Mouse (Mus musculus): ENCODE data around the gene Aox2. TPM values are rescaled to one million over a fixed set of nuclear protein-coding genes. Genes with fewer than 3 reads are reported as not detected.

Gene Aox2
- polyA plus RNA-seq, 1 experiment from 2014 or later: 0.05 TPM

GRCm38 (mm10) chr1:58315532-58315931, 37.4 kb downstream of the Aox2 start:
- DNase-seq (ENCODE audit: low spot score): no peak
- Histone ChIP-seq H3K27ac (no peak overlapping the region), H3K27me3 (ENCODE audit: insufficient read depth, poor library complexity, severe bottlenecking) (no peaks in the 10 kb centered on the region), H3K9me3 (no peaks in the 10 kb centered on the region), H3K4me3 (no peak overlapping the region), H3K4me1 (replicated peaks) (no peaks in the 10 kb centered on the region), H3K36me3 (no peaks in the 10 kb centered on the region)
- 76% methylated on average over 6 of the region's 6 CpGs for WGBS

GRCm38 (mm10) chr1:58333222-58333621, 55.1 kb downstream of the Aox2 start:
- WGBS: 45% methylated on average over 4 of the region's 4 CpGs
- H3K27ac ChIP-seq: peak overlapping the region; percentile 77
- DNase-seq (ENCODE audit: low spot score): no peak

GRCm38 (mm10) chr1:58339901-58340300, 61.8 kb downstream of the Aox2 start:
- Histone ChIP-seq H3K36me3 (no peaks in the 10 kb centered on the region), H3K4me1 (replicated peaks) (peaks cover 9% of the 10 kb centered on the region), H3K4me3 (no peak overlapping the region), H3K9me3 (peaks cover 3% of the 10 kb centered on the region), H3K27me3 (ENCODE audit: insufficient read depth, poor library complexity, severe bottlenecking) (0 out of 2 replicates have a peak, but pooled peaks cover 4% of the 10 kb centered on the region), H3K27ac (no peak overlapping the region)
- WGBS: 83% methylated on average over 1 of the region's 1 CpGs
- DNase-seq (ENCODE audit: low spot score): no peak

More at GRCm38 (mm10) chr1:58333222-58333621, 55.1 kb downstream of the Aox2 start:
- H3K4me1 ChIP-seq (replicated peaks): peaks cover 13% of the 10 kb centered on the region
- H3K9me3 ChIP-seq: peaks cover 3% of the 10 kb centered on the region
- no peaks in the 10 kb centered on the region for H3K27me3 ChIP-seq (ENCODE audit: insufficient read depth, poor library complexity, severe bottlenecking)
- peak overlapping the region; percentile 39 for H3K4me3 ChIP-seq
- no peaks in the 10 kb centered on the region for H3K36me3 ChIP-seq

- Histone ChIP-seq H3K4me3 (no peak overlapping the region), H3K27me3 (ENCODE audit: insufficient read depth, poor library complexity, severe bottlenecking) (0 out of 2 replicates have a peak, but pooled peaks cover 4% of the 10 kb centered on the region), H3K27ac (no peak overlapping the region), H3K9me3 (peaks cover under 1% of the 10 kb centered on the region), H3K36me3 (no peaks in the 10 kb centered on the region), H3K4me1 (replicated peaks) (peaks cover 12% of the 10 kb centered on the region)
- no peak for DNase-seq (ENCODE audit: low spot score)
- WGBS: 38% methylated on average over 7 of the region's 7 CpGs
These were observed 63.5 kb downstream of the Aox2 start for GRCm38 (mm10) chr1:58341576-58341975.

DNA sequence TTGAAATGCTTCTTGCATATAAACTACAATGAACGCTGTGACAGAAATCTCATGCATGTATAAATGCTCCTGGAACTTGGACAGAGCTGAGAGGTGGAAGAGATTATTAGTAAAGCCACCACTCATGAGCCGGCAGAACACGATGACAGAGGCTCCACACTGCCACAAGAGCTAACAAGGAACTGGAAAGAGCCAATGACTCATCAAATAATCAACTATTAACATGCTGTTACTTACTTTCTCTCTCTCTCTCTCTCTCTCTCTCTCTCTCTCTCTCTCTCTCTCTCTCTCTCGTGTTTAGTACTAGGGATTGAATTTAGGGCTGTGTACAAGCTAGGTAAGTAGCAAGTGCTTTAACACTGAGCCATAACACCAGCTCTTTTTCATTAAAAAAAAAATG, 65.7 kb downstream of the Aox2 start:
- Histone ChIP-seq H3K36me3 (no peaks in the 10 kb centered on the region), H3K9me3 (no peaks in the 10 kb centered on the region), H3K27ac (no peak overlapping the region), H3K4me3 (no peak overlapping the region), H3K4me1 (replicated peaks) (peaks cover 12% of the 10 kb centered on the region), H3K27me3 (ENCODE audit: insufficient read depth, poor library complexity, severe bottlenecking) (0 out of 2 replicates have a peak, but pooled peaks cover 4% of the 10 kb centered on the region)
- DNase-seq (ENCODE audit: low spot score): no peak
- 85% methylated on average over 4 of the region's 4 CpGs for WGBS

GRCm38 (mm10) chr1:58344570-58344969, 66.4 kb downstream of the Aox2 start:
- H3K4me3 ChIP-seq: no peak overlapping the region
- H3K36me3 ChIP-seq: no peaks in the 10 kb centered on the region
- DNase-seq (ENCODE audit: low spot score): no peak
- H3K9me3 ChIP-seq: no peaks in the 10 kb centered on the region
- 78% methylated on average over 5 of the region's 5 CpGs for WGBS
- no peak overlapping the region for H3K27ac ChIP-seq
- H3K4me1 ChIP-seq (replicated peaks): peaks cover 12% of the 10 kb centered on the region
- H3K27me3 ChIP-seq (ENCODE audit: insufficient read depth, poor library complexity, severe bottlenecking): 0 out of 2 replicates have a peak, but pooled peaks cover 4% of the 10 kb centered on the region

DNA sequence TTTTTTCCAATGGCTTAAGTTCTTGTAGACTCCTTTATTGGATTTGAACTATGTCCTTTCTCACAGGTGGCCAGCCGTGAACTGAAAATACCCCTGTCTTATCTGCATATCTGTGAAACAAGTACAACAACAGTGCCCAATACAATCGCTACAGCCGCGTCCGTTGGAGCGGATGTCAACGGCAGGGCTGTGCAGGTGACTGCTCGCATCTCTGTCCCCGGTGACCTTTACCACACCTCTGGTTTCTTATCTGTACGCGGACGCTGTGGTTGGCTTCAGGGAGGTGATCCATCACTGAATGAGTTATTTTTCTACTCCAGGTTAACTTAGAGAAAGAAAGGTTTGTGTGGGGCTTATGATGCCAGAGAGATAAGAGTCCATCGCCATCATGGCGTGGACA, 68.0 kb downstream of the Aox2 start:
- Histone ChIP-seq H3K27ac (no peak overlapping the region), H3K9me3 (no peaks in the 10 kb centered on the region), H3K27me3 (ENCODE audit: insufficient read depth, poor library complexity, severe bottlenecking) (0 out of 2 replicates have a peak, but pooled peaks cover 4% of the 10 kb centered on the region), H3K4me1 (replicated peaks) (peaks cover 12% of the 10 kb centered on the region), H3K4me3 (no peak overlapping the region), H3K36me3 (no peaks in the 10 kb centered on the region)
- no peak for DNase-seq (ENCODE audit: low spot score)
- WGBS: 94% methylated on average over 14 of the region's 14 CpGs

- Histone ChIP-seq H3K9me3 (no peaks in the 10 kb centered on the region), H3K4me3 (no peak overlapping the region), H3K27ac (no peak overlapping the region), H3K27me3 (ENCODE audit: insufficient read depth, poor library complexity, severe bottlenecking) (no peaks in the 10 kb centered on the region), H3K36me3 (no peaks in the 10 kb centered on the region), H3K4me1 (replicated peaks) (peaks cover 7% of the 10 kb centered on the region; the same call in 1 of the 2 replicates)
- DNase-seq (ENCODE audit: low spot score): no peak
- WGBS: 81% methylated on average over 6 of the region's 6 CpGs
These were observed 70.6 kb downstream of the Aox2 start for GRCm38 (mm10) chr1:58348712-58349111.

DNA sequence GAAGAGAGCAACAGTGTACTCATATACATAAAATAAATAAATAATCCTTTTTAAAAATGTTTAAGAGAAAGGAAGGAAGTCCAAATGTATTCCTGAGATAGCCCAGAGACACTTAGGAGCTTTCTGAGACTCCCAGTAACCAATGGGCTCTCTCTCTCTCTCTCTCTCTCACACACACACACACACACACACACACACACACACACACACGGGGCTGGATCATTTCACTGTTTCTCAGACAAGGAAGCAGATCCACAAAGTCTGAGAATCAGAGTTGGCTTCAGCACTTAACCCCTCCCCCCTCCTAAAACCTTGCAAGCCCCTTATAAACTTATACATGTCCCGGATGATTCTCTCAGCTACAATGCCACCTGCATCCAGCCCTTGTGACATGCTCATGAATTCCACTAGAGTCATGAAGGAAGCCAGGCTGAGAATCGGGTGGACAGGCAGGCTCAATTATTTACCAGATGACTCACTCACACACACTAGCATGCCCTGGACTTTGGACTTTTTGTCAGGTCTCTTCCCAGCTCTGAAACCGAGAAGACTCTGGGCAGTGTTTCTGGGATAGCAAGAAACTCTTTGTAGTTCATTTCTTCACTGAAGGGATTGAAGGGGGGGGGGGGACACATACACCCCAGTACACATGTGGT, 75.2 kb downstream of the Aox2 start:
- Histone ChIP-seq H3K9me3 (no peaks in the 10 kb centered on the region), H3K4me1 (replicated peaks) (no peaks in the 10 kb centered on the region), H3K27ac (no peak overlapping the region), H3K4me3 (no peak overlapping the region), H3K36me3 (no peaks in the 10 kb centered on the region), H3K27me3 (ENCODE audit: insufficient read depth, poor library complexity, severe bottlenecking) (no peaks in the 10 kb centered on the region)
- 64% methylated on average over 4 of the region's 4 CpGs for WGBS
- no peak for DNase-seq (ENCODE audit: low spot score)

DNA sequence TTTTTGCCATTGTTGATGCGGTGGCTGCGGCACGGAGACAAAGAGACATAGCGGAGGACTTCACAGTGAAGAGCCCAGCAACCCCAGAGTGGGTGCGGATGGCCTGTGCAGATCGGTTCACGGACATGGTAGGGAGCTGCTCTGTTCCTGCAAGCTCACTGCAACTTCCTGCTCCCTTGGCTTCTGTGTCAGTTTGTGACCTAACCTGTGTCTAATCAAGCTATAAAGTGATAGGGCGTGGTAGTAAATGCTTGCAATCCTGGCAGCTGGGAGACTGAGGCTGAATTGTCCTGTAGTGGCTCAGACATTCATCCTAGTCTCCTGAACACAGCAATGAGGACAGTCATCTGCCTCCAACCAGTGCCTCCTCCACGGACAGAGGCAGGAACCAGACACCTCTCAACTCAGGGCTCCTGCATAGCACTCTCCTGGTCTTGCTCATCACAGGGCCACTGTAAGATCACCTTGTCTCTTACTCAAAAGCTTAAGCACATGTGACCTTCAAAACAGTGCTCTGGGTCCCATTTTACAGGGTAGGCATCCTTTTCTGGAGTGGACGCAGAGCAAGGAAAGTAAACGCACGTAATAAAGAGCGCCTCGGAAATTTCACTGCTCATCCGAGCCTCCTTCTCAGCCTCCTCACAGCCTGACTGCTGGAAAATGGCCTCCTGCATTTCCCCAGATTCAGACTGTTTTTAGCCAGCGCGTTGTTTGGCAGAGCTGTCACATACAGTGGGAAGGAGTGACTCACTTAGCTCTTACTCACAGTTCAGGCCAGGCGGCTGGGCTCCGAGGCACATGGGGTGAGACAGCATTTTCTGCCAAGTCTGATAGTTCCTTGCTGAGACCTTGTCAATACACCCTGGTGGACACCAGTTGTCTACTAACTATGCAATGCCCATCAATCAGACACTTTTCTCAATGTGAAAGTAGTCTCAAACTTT, 81.1 kb downstream of the Aox2 start:
- DNase-seq (ENCODE audit: low spot score): no peak
- no peaks in the 10 kb centered on the region for H3K4me1 ChIP-seq (replicated peaks)
- no peak overlapping the region for H3K4me3 ChIP-seq
- 87% methylated on average over 19 of the region's 19 CpGs for WGBS
- no peak overlapping the region for H3K27ac ChIP-seq
- no peaks in the 10 kb centered on the region for H3K27me3 ChIP-seq (ENCODE audit: insufficient read depth, poor library complexity, severe bottlenecking)
- H3K36me3 ChIP-seq: no peaks in the 10 kb centered on the region
- H3K9me3 ChIP-seq: peaks cover 2% of the 10 kb centered on the region; the same call in 1 of the 2 replicates

DNA sequence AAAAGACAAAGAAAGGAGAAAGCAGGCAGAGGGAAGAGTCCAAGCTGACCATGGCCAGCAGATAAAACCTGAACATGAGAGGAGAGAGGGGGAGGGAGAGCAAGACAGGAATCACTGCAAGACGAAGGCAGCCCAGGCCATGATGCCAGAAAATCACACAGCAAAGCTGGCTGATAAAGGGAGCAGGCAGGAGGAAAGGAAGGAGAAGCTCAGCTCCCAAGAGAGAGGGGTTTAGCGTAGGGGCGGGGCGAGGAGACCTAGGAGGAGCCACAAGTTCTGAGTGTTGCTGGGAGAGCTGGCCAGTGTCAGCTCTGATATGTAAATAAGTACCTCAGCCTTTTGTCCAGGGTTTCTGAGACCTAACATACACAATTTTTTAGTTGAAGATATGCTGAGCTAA, 84.2 kb downstream of the Aox2 start:
- Histone ChIP-seq H3K9me3 (peaks cover 5% of the 10 kb centered on the region; the same call in 1 of the 2 replicates), H3K27me3 (ENCODE audit: insufficient read depth, poor library complexity, severe bottlenecking) (no peaks in the 10 kb centered on the region), H3K4me1 (replicated peaks) (no peaks in the 10 kb centered on the region), H3K27ac (no peak overlapping the region), H3K36me3 (no peaks in the 10 kb centered on the region), H3K4me3 (no peak overlapping the region)
- WGBS: 50% methylated on average over 4 of the region's 4 CpGs
- DNase-seq (ENCODE audit: low spot score): no peak

GRCm38 (mm10) chr1:58364551-58364950, 86.4 kb downstream of the Aox2 start:
- no peaks in the 10 kb centered on the region for H3K36me3 ChIP-seq
- no peaks in the 10 kb centered on the region for H3K4me1 ChIP-seq (replicated peaks)
- H3K27ac ChIP-seq: no peak overlapping the region
- WGBS: 90% methylated on average over 12 of the region's 12 CpGs
- H3K4me3 ChIP-seq: no peak overlapping the region
- no peak for DNase-seq (ENCODE audit: low spot score)
- H3K9me3 ChIP-seq: peaks cover 5% of the 10 kb centered on the region; the same call in 1 of the 2 replicates
- H3K27me3 ChIP-seq (ENCODE audit: insufficient read depth, poor library complexity, severe bottlenecking): no peaks in the 10 kb centered on the region

DNA sequence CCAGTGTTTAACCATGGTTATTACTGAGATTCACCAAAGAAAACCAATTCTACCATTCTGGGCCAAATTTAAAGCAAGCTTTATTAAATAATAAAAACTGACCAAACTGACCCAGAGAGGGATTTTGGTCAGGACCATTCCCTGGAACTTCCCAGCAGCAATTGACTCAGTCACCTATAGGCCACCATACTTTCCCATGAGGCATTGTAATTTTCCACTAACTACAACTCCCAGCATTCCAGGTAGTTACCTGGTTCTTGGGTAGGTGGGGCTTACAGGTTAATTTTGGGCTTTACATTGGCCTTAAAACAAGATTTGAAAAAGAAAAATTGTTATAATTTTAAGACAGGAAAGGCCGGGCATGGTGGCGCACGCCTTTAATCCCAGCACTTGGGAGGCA, 87.7 kb downstream of the Aox2 start:
- 96% methylated on average over 3 of the region's 3 CpGs for WGBS
- H3K36me3 ChIP-seq: no peaks in the 10 kb centered on the region
- H3K27me3 ChIP-seq (ENCODE audit: insufficient read depth, poor library complexity, severe bottlenecking): no peaks in the 10 kb centered on the region
- no peak overlapping the region for H3K27ac ChIP-seq
- H3K4me3 ChIP-seq: no peak overlapping the region
- no peak for DNase-seq (ENCODE audit: low spot score)
- peaks cover 5% of the 10 kb centered on the region; the same call in 1 of the 2 replicates for H3K9me3 ChIP-seq
- H3K4me1 ChIP-seq (replicated peaks): no peaks in the 10 kb centered on the region

All from hindbrain, embryonic 10.5 days (tissue).